Mouse (Mus musculus) stomach, postnatal 0 days (tissue): ENCODE measurements around the gene Wasf2.

Experiments
- CTCF ChIP-seq: IDR thresholded peaks from 2 replicates; pipeline ENCODE4 v1.5.1; 2016; ENCODE audit warnings: antibody characterized with exemption, low read depth, mild to moderate bottlenecking, moderate library complexity
- EP300 ChIP-seq: optimal IDR thresholded peaks from 2 replicates; pipeline ENCODE3; 2016; ENCODE audit warnings: antibody characterized with exemption

GRCm38 (mm10) chr4:133094255-133094654 is 36.0 kb upstream of the Wasf2 start:
- TF ChIP-seq CTCF: no peak
- TF ChIP-seq EP300: no peak
